Mouse (Mus musculus): ENCODE results near the gene Tmem39a. TPM values are rescaled to one million over a fixed set of nuclear protein-coding genes. Genes with fewer than 3 reads are reported as not detected.

Tmem39a gene
- polyA plus RNA-seq, 1 experiment from 2014 or later, result 32.0 TPM

DNA sequence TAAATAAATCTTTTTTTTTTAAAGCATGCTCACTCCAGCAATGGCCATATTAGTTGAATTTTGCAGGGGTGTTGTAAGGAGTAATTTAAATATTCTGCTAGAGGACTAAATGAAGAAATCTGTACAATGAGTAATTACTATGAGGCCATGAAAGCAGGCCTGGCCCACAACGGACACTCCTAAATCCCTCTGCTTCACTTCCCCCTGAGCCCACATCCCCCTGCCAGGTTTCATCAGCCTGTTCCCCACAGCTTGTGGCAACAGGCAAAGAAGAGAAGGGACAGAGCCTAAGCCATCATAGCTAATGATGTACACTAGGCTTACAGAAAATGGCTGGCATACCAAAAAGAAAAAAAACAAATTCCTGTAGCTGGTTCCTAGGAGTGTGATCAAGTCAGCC, 10.5 kb upstream of the Tmem39a start:
- Histone ChIP-seq H3K36me3 (ENCODE audit: control insufficient read depth, insufficient read depth, low read length) (peaks cover 10% of the 10 kb centered on the region), H3K4me2 (ENCODE audit: low read length) (peak overlapping the region; percentile 58), H3K27me3 (replicated peaks; ENCODE audit: control insufficient read depth, insufficient read depth, low read length) (0 out of 2 replicates have a peak, but pooled peaks cover 2% of the 10 kb centered on the region), H3K9ac (ENCODE audit: low read depth, low read length) (no peak overlapping the region), H3K4me1 (ENCODE audit: control insufficient read depth, insufficient read depth, low read depth, low read length) (peaks cover 13% of the 10 kb centered on the region), H3K27ac (ENCODE audit: low read depth, low read length) (no peak overlapping the region), H3K4me3 (ENCODE audit: low read length) (no peak overlapping the region), H3K9me3 (ENCODE audit: control insufficient read depth, low read length) (no peaks in the 10 kb centered on the region)
- 92% methylated on average over 1 of the region's 1 CpGs for WGBS
- no peak for ATAC-seq

DNA sequence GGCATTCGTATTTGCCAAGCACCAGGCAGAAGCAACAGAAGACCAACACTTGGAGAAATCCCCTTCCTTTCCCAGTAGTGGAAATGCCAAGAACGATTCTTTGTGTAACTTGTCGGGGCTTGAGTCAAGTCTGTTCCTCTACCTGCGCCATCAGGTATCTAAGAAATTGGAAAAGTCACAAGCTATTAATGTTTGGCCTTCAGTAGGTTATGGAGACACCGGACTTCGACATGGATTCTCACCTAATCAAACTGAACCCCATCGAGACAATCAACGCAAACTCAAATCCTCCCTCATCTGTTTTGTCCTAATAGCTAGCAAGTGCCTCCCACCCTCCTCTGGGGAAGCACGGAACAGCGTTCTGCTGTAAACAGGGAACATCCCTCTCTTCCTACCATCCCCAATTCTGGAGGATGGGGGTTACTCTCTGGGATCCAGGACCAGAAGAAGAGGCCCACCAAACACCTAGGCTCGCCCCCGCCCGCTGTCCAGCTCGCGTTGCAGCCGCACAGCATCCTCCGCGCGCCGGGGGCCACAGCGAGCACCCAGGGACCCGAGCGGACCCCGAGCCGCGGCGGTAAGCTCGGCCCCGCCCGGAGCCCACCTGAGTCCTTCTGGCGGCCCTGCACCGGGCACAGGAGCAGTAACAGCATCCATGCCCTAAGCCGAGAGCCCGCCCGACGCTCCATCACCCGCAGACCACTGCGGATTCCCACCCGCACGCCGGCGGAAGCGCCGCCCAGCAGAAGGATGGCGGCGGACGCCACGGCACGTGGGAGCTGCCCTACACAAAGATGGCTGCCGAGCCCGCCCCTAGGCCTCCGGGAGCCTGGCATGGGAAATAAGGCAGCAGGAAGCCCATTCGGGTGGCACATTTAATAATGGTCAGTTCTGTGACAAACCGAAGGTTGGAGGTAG, 8.8 kb upstream of the Tmem39a start, which contains the start of gene Poglut1:
Gene Poglut1, minus strand, starts transcription at position 780 of the 918 bp plus-strand sequence.
- no peaks in the 10 kb centered on the region for H3K9me3 ChIP-seq (ENCODE audit: control insufficient read depth, low read length)
- H3K36me3 ChIP-seq (ENCODE audit: control insufficient read depth, insufficient read depth, low read length), result 0 out of 2 replicates have a peak, but pooled peaks cover 4% of the 10 kb centered on the region
- peak within 1 kb of the TSS; percentile 58 for H3K4me2 ChIP-seq (ENCODE audit: low read length)
- peak; percentile 96 for ATAC-seq
- H3K9ac ChIP-seq (ENCODE audit: low read depth, low read length), result peak within 1 kb of the TSS; percentile 91
- 0 out of 2 replicates have a peak, but pooled peaks cover 7% of the 10 kb centered on the region for H3K27me3 ChIP-seq (replicated peaks; ENCODE audit: control insufficient read depth, insufficient read depth, low read length)
- peaks cover 13% of the 10 kb centered on the region for H3K4me1 ChIP-seq (ENCODE audit: control insufficient read depth, insufficient read depth, low read depth, low read length)
- 3% methylated on average over 54 of the region's 54 CpGs for WGBS
- H3K4me3 ChIP-seq (ENCODE audit: low read length), result peak within 1 kb of the TSS; percentile 80
- H3K27ac ChIP-seq (ENCODE audit: low read depth, low read length), result peak within 1 kb of the TSS; percentile 91

DNA sequence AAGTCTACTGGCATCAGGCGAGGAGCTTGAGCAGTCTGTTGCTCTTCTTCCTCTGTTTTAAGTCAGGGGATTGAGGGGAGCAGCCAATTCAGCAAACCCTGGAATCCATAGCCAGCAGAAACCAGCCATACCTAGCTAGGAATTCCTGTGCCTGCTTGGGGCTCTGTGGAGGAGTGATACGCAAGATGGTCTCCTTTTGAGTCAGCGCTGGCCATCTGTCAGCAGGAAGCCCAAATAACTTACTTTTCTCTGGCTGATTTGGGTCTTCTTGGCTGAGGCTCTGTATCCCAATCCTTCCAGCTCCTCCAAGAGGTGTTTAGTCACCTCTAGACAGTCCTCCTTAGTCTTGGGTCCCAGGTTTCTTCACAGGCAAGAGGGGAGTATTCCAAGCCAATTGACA, 2.5 kb upstream of the Tmem39a start:
- H3K27ac ChIP-seq (ENCODE audit: low read depth, low read length), result no peak overlapping the region
- H3K36me3 ChIP-seq (ENCODE audit: control insufficient read depth, insufficient read depth, low read length), result no peaks in the 10 kb centered on the region
- no peak overlapping the region for H3K9ac ChIP-seq (ENCODE audit: low read depth, low read length)
- H3K27me3 ChIP-seq (replicated peaks; ENCODE audit: control insufficient read depth, insufficient read depth, low read length), result peaks cover 23% of the 10 kb centered on the region
- WGBS, result 82% methylated on average over 3 of the region's 3 CpGs
- no peak overlapping the region for H3K4me3 ChIP-seq (ENCODE audit: low read length)
- H3K4me2 ChIP-seq (ENCODE audit: low read length), result no peak overlapping the region
- H3K4me1 ChIP-seq (ENCODE audit: control insufficient read depth, insufficient read depth, low read depth, low read length), result no peaks in the 10 kb centered on the region
- no peak for ATAC-seq
- no peaks in the 10 kb centered on the region for H3K9me3 ChIP-seq (ENCODE audit: control insufficient read depth, low read length)

DNA sequence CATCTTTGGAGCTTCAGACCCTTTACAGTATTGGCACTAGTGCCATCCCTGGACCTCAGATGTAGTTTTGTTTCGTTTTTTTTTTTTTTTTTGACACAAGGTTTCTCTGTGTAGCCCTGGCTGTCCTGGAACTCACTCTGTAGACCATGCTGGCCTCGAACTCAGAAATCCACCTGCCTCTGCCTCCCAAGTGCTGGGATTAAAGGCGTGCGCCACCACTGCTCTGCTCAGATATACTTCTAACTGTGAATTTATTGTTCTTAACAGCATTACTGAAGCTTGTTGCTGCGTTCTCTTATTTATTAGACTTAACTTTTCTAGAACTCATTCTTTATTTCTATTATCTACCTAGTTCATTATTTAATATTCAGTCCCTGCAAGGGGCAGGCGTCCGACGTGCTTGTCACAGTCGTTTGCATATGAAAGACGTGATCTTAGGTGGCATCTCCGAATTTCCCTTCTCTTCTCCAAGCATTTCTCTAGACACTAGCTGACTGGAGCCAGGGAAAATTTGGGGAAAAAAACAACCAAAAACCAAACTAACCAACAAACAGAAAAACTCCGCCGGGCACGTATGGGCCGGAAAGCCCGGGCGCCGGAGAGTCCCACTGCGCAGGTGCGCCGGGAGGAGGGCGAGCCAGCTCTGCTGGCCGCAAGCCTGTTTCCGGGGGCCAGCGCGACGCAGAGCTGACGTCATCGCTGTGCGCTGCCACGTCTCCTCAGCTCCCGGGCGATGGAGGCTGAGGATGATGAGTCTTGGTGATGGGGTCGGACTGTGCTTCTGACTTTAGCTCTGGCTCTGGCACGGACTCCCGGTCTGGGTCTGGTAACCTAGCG, 3.9 kb downstream of the Tmem39a start:
- no peaks in the 10 kb centered on the region for H3K9me3 ChIP-seq (ENCODE audit: control insufficient read depth, low read length)
- peak overlapping the region; percentile 86 for H3K4me3 ChIP-seq (ENCODE audit: low read length)
- H3K27me3 ChIP-seq (replicated peaks; ENCODE audit: control insufficient read depth, insufficient read depth, low read length), result peaks cover 7% of the 10 kb centered on the region
- 7% methylated on average over 37 of the region's 37 CpGs for WGBS
- H3K9ac ChIP-seq (ENCODE audit: low read depth, low read length), result peak overlapping the region; percentile 92
- peak overlapping the region; percentile 80 for H3K27ac ChIP-seq (ENCODE audit: low read depth, low read length)
- peaks cover 14% of the 10 kb centered on the region for H3K4me1 ChIP-seq (ENCODE audit: control insufficient read depth, insufficient read depth, low read depth, low read length)
- H3K4me2 ChIP-seq (ENCODE audit: low read length), result peak overlapping the region; percentile 63
- peaks cover 4% of the 10 kb centered on the region for H3K36me3 ChIP-seq (ENCODE audit: control insufficient read depth, insufficient read depth, low read length)
- peak; percentile 97 for ATAC-seq

DNA sequence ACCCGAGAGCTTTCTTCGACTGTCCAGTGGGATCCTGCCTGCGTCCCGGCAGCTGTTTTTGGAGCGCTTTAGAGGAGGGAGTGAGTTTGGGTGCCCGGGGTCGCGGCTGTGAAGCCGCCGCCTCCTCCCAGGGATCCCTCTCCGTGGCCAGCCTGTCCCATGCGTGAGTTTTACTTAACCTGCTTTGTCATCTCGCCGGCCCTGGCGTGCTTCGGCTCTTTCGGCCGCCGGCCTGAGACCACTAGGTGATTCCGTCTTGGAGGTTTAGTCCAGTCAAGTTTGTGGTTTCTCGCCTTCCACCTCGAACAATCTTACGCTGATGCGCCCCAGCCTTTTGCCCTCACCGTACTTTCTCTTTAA, 4.5 kb downstream of the Tmem39a start:
- Histone ChIP-seq H3K36me3 (ENCODE audit: control insufficient read depth, insufficient read depth, low read length) (peaks cover 4% of the 10 kb centered on the region), H3K4me2 (ENCODE audit: low read length) (peak overlapping the region; percentile 63), H3K27ac (ENCODE audit: low read depth, low read length) (peak overlapping the region; percentile 80), H3K27me3 (replicated peaks; ENCODE audit: control insufficient read depth, insufficient read depth, low read length) (peaks cover 7% of the 10 kb centered on the region), H3K9me3 (ENCODE audit: control insufficient read depth, low read length) (no peaks in the 10 kb centered on the region), H3K4me3 (ENCODE audit: low read length) (peak overlapping the region; percentile 86), H3K9ac (ENCODE audit: low read depth, low read length) (peak overlapping the region; percentile 92), H3K4me1 (ENCODE audit: control insufficient read depth, insufficient read depth, low read depth, low read length) (peaks cover 14% of the 10 kb centered on the region)
- WGBS, result under 1% methylated on average over 25 of the region's 25 CpGs
- no peak; the same call in 1 of the 2 replicates for ATAC-seq

DNA sequence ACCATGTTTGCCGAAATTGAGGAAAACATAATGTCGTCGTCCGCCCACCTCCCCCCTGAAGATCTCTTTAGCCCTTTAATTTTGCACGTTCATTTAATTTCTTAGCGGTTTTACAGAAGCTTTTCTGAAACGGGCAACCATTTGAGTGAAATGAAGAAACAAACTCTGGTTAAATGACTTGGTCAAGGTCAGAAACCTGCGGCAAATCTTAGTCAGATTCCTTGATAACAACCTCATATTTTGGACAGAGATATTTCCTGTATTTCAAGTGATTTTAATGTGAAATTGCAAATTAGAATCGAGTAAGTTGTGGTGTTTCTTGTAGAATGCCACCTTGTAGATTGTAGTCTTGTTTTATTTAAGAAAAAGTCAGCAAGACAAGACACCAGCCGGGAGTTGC, 5.0 kb downstream of the Tmem39a start:
- ATAC-seq, result no peak
- peaks cover 14% of the 10 kb centered on the region for H3K4me1 ChIP-seq (ENCODE audit: control insufficient read depth, insufficient read depth, low read depth, low read length)
- peak overlapping the region; percentile 92 for H3K9ac ChIP-seq (ENCODE audit: low read depth, low read length)
- H3K36me3 ChIP-seq (ENCODE audit: control insufficient read depth, insufficient read depth, low read length), result peaks cover 7% of the 10 kb centered on the region
- H3K4me3 ChIP-seq (ENCODE audit: low read length), result peak overlapping the region; percentile 86
- no peaks in the 10 kb centered on the region for H3K9me3 ChIP-seq (ENCODE audit: control insufficient read depth, low read length)
- peak overlapping the region; percentile 63 for H3K4me2 ChIP-seq (ENCODE audit: low read length)
- H3K27ac ChIP-seq (ENCODE audit: low read depth, low read length), result no peak overlapping the region
- H3K27me3 ChIP-seq (replicated peaks; ENCODE audit: control insufficient read depth, insufficient read depth, low read length), result peaks cover 7% of the 10 kb centered on the region; the same call in 1 of the 2 replicates
- 37% methylated on average over 10 of the region's 10 CpGs for WGBS

DNA sequence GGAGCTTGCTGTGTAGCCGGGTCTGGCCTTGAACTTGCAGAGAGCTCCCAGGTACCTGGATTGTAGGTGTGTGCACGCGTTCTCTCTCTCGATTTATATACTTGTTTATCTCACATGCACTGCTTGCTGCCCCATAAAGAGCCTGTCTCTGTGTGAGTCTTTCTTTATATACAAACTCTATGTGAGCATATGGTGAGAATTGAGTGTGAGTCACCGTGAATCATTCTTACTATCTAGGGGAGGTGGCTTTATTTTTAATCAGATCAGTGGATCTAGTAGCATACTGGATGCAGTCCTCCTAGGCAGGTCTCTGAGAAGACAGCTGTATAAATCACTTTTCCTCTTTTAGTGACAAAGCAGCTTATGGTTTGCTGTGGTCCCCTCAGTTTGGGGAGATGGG, 9.7 kb downstream of the Tmem39a start:
- Histone ChIP-seq H3K36me3 (ENCODE audit: control insufficient read depth, insufficient read depth, low read length) (peaks cover 21% of the 10 kb centered on the region), H3K4me1 (ENCODE audit: control insufficient read depth, insufficient read depth, low read depth, low read length) (peaks cover 14% of the 10 kb centered on the region), H3K27ac (ENCODE audit: low read depth, low read length) (no peak overlapping the region), H3K4me3 (ENCODE audit: low read length) (no peak overlapping the region), H3K27me3 (replicated peaks; ENCODE audit: control insufficient read depth, insufficient read depth, low read length) (no peaks in the 10 kb centered on the region), H3K4me2 (ENCODE audit: low read length) (no peak overlapping the region), H3K9ac (ENCODE audit: low read depth, low read length) (no peak overlapping the region), H3K9me3 (ENCODE audit: control insufficient read depth, low read length) (no peaks in the 10 kb centered on the region)
- WGBS, result 100% methylated on average over 5 of the region's 5 CpGs
- no peak for ATAC-seq

DNA sequence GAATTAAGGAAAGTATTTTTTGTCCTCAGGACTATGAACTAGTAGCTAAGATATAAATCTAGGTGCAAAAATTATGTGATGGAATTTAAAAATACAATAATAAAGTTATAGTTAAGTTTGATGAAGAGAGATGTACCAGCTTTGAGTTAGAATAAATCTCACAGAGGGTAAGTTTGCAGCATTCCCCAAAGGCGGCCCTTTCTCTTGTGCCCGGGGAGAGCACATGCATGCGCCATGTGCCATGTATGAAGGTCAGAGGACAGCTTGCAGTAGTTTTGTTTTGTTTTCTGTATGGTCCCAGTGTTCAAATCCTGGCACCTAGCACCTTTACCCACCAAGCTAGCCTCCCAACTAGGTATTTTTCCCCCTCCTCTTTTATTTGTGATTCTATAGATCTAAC, 13.0 kb downstream of the Tmem39a start:
- ATAC-seq, result no peak
- Histone ChIP-seq H3K27me3 (replicated peaks; ENCODE audit: control insufficient read depth, insufficient read depth, low read length) (no peaks in the 10 kb centered on the region), H3K9me3 (ENCODE audit: control insufficient read depth, low read length) (no peaks in the 10 kb centered on the region), H3K27ac (ENCODE audit: low read depth, low read length) (no peak overlapping the region), H3K9ac (ENCODE audit: low read depth, low read length) (no peak overlapping the region), H3K36me3 (ENCODE audit: control insufficient read depth, insufficient read depth, low read length) (peaks cover 27% of the 10 kb centered on the region), H3K4me1 (ENCODE audit: control insufficient read depth, insufficient read depth, low read depth, low read length) (no peaks in the 10 kb centered on the region), H3K4me3 (ENCODE audit: low read length) (no peak overlapping the region), H3K4me2 (ENCODE audit: low read length) (no peak overlapping the region)
- WGBS, result 97% methylated on average over 3 of the region's 3 CpGs

DNA sequence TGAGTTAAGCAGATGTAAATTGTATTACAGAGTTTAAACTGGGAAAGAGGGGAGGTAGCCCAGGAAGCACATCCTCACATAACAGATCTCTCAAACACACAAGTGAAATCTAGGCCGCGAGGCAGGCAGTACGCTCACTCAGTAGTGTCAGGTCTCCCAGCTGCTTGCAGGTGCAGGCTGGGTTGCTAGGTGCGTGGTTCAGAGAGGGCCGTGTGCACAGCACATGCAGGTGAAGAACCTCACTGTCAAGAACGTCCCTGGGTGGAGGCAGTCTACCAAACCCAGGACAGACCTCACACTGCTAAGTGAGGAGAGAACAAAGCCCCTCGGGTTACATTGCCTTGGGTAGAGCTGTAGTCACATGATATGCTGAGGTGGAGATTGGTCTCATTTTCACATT, 26.3 kb downstream of the Tmem39a start:
- Histone ChIP-seq H3K9ac (ENCODE audit: low read depth, low read length) (no peak overlapping the region), H3K36me3 (ENCODE audit: control insufficient read depth, insufficient read depth, low read length) (peaks cover 33% of the 10 kb centered on the region), H3K4me2 (ENCODE audit: low read length) (no peak overlapping the region), H3K4me1 (ENCODE audit: control insufficient read depth, insufficient read depth, low read depth, low read length) (no peaks in the 10 kb centered on the region), H3K4me3 (ENCODE audit: low read length) (no peak overlapping the region), H3K27me3 (replicated peaks; ENCODE audit: control insufficient read depth, insufficient read depth, low read length) (no peaks in the 10 kb centered on the region), H3K9me3 (ENCODE audit: control insufficient read depth, low read length) (no peaks in the 10 kb centered on the region), H3K27ac (ENCODE audit: low read depth, low read length) (no peak overlapping the region)
- ATAC-seq, result no peak
- 91% methylated on average over 7 of the region's 7 CpGs for WGBS

Data from hindbrain, embryonic 16.5 days (tissue).